Mouse (Mus musculus): ENCODE data around the gene Tdrd9.

DNA sequence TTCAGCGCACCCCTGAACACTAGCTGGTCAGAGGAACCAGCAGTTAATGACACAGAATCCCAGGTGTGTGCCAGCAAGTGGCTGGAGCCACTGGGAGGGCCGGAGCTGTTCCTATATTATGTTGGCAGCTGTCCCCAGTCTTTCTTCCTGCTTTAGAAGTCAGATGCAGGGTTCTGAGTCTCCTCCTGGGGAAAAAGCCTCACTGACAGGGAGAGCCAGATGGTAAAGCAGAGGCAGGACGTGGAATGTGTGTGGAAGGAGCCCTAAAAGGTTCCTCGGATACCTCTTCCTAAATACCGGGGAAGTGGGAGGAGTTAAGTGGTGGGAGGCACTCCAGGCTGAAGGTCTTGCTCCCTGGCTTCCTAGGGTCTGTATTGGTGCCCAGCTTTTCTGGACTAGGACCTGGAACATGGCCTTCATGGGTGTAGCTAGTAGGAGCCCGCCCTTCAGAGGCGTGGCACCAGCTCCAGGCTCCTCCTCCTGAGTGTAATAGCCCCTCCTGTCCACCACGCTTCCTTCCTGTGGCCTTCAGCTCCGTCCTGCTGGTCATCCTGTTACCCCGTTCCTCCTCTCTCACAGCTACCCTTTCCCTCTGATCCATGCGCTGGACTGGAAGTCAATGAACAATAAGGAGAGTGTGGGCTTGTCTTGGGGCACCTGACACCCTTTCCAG is 38.2 kb upstream of the Tdrd9 start:
- TF ChIP-seq CTCF (IDR thresholded peaks at IDR 0.05; ENCODE audit: borderline replicate concordance, insufficient read depth, low read length): no peak
- TF ChIP-seq POLR2A (IDR thresholded peaks at IDR 0.05; ENCODE audit: low read depth, low read length): no peak

All from embryonic fibroblast, embryonic 13.5 days (primary cell).